Mouse (Mus musculus): ENCODE data around the gene Spata13.

DNA sequence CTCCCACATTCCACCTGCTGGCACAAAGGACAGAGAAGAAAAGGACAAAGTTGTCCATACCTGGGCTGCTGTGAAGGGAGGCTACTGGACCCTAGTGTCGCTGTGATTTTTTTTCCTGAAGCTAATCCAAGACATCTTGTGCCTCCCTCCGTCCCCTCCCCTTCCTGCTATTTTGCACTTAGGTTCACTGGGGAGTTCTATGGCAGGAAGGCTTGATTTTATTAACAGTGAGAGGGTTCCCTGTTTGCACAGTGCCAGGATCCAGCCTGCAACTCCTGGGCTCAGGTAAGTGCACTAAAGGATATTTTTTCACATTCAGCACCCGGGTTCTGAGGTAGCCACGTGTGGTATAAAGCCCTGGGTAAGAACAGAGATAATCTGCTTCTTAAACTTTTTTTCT lies 134.1 kb downstream of the Spata13 start, which contains the start of gene C1qtnf9:
- no peak for TF ChIP-seq TAL1 (IDR thresholded peaks at IDR 0.05; ENCODE audit: low read length)
- no peak for TF ChIP-seq GATA1 (IDR thresholded peaks at IDR 0.05; ENCODE audit: low read length)

Measured in erythroblast, embryonic 14.5 days (primary cell).